Mouse (Mus musculus) embryonic facial prominence, embryonic 10.5 days (tissue): Measurements from ENCODE around the gene Asxl1. TPM values are rescaled to one million over a fixed set of nuclear protein-coding genes. Genes with fewer than 3 reads are reported as not detected.

Experiments used
- polyA plus RNA-seq: library from polyadenylated mRNA; unstranded; fragments of >200 nt; fragmentation: Nextera tagmentation; extraction: Ambion mirVana; gene quantifications from 2 replicates; pipeline ENCODE4 v1.2.1, GENCODE M21; 2016

Asxl1 gene
- polyA plus RNA-seq, 1 experiment from 2014 or later = 14.4 TPM

Other genes starting within 250 kb of the Asxl1 start
- 1.3 and 1.4 TPM in 2 replicates for gene Hck, start 237.4 kb upstream of the Asxl1 start, polyA plus RNA-seq
- gene Tm9sf4, start 184.5 kb upstream of the Asxl1 start, polyA plus RNA-seq = 68.2 and 73.0 TPM in 2 replicates
- 8.3 and 10.1 TPM in 2 replicates for gene Tspyl3, start 120.4 kb upstream of the Asxl1 start, polyA plus RNA-seq
- 25.6 and 28.1 TPM in 2 replicates for gene Plagl2, start 104.4 kb upstream of the Asxl1 start, polyA plus RNA-seq
- 4.7 and 5.6 TPM in 2 replicates for gene Pofut1, start 104.3 kb upstream of the Asxl1 start, polyA plus RNA-seq
- 6.2 and 6.4 TPM in 2 replicates for gene Kif3b, start 54.4 kb upstream of the Asxl1 start, polyA plus RNA-seq
- gene 4930404H24Rik, start 147.0 kb downstream of the Asxl1 start, polyA plus RNA-seq = not detected in 2 replicates
- gene Nol4l, start 184.1 kb downstream of the Asxl1 start, polyA plus RNA-seq = 23.5 and 23.7 TPM in 2 replicates